Mouse (Mus musculus): Measurements from ENCODE around the gene Rnf220.

DNA sequence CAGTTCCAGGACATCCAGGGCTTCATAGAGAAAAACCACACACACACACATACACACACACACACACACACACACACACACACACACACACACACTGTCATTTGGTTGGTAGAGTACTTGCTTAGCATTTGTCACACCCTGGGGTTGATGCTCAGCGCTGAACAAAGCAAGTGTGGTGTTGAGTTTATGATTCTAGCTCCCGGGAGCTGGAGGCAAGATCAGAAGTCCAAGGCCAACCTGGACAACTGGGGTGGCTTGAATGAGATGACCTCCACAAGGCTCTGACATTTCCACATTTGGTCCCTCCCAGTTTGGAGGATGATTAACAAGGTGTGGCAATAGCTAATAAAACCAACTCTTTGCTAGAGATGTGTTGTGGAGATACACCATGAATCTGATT is 265.6 kb downstream of the Rnf220 start:
- TF ChIP-seq POLR2A (IDR thresholded peaks at IDR 0.05; ENCODE audit: extremely low read depth, insufficient read depth, low read length) (no peak), CTCF (IDR thresholded peaks at IDR 0.05; ENCODE audit: low read depth, low read length) (no peak)

All from liver, adult 2 months (tissue).